Mouse (Mus musculus): ENCODE results near the gene Qrfp. TPM values are rescaled to one million over a fixed set of nuclear protein-coding genes. Genes with fewer than 3 reads are reported as not detected.

Qrfp gene
- polyA plus RNA-seq, 1 experiment from 2014 or later = 0.04 TPM

GRCm38 (mm10) chr2:31758966-31759365 lies 51.4 kb downstream of the Qrfp start:
- no peak overlapping the region for H3K9ac ChIP-seq (replicated peaks; ENCODE audit: low read depth)
- H3K27me3 ChIP-seq (replicated peaks; ENCODE audit: insufficient read depth, low read length) = no peaks in the 10 kb centered on the region
- DNase-seq (ENCODE audit: low spot score) (no peak), ATAC-seq (no peak)
- H3K4me1 ChIP-seq (ENCODE audit: insufficient read depth, low read depth, low read length) = peaks cover 35% of the 10 kb centered on the region
- no peak overlapping the region for H3K27ac ChIP-seq (ENCODE audit: low read length)
- WGBS = 85% methylated on average over 5 of the region's 5 CpGs
- TF ChIP-seq EP300 (IDR thresholded peaks at IDR 0.05) = no peak
- no peak for TF ChIP-seq CTCF (IDR thresholded peaks at IDR 0.05)
- H3K4me3 ChIP-seq (ENCODE audit: low read depth, low read length) = peak overlapping the region; percentile 65; the same call in 1 of the 2 replicates
- no peaks in the 10 kb centered on the region for H3K9me3 ChIP-seq (ENCODE audit: low read length)
- peak overlapping the region; percentile 83; the same call in 1 of the 2 replicates for H3K4me2 ChIP-seq (replicated peaks; ENCODE audit: low read depth, low read length)
- no peaks in the 10 kb centered on the region for H3K36me3 ChIP-seq (ENCODE audit: insufficient read depth, low read length)

DNA sequence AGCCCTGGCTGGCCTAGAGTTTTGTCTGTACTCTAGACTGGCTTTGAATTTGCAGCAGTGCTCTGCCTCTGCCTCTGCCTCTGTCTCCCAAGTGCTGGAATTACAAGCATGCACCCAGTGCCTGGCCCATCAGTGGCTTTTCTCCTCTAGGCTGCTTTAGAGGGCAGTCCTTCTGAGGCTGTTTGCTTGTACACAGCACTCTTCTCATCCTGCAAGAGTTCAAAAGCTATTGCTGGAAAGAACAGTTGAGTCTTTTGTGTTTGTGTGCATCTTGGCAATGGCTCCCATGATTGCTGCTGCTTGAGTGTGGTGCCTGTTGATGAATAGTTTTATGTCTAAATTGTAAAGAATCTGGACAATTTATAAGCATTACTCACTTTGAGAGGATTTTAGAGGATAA lies 52.9 kb downstream of the Qrfp start:
- TF ChIP-seq EP300 (IDR thresholded peaks at IDR 0.05) (no peak), CTCF (IDR thresholded peaks at IDR 0.05) (no peak)
- no peak overlapping the region for H3K4me2 ChIP-seq (replicated peaks; ENCODE audit: low read depth, low read length)
- no peaks in the 10 kb centered on the region for H3K27me3 ChIP-seq (replicated peaks; ENCODE audit: insufficient read depth, low read length)
- no peaks in the 10 kb centered on the region for H3K9me3 ChIP-seq (ENCODE audit: low read length)
- peaks cover 26% of the 10 kb centered on the region for H3K4me1 ChIP-seq (ENCODE audit: insufficient read depth, low read depth, low read length)
- no peak overlapping the region for H3K27ac ChIP-seq (ENCODE audit: low read length)
- ATAC-seq (no peak), DNase-seq (ENCODE audit: low spot score) (peak; percentile 42)
- H3K9ac ChIP-seq (replicated peaks; ENCODE audit: low read depth) = no peak overlapping the region
- H3K4me3 ChIP-seq (ENCODE audit: low read depth, low read length) = no peak overlapping the region
- H3K36me3 ChIP-seq (ENCODE audit: insufficient read depth, low read length) = no peaks in the 10 kb centered on the region

Other genes with a start within 250 kb of the Qrfp start
- 47.7 and 55.1 TPM in 2 replicates for gene Fubp3, start 237.9 kb downstream of the Qrfp start, polyA plus RNA-seq (2015; fragmentation: Nextera tagmentation; extraction: Ambion mirVana)
- not detected in 2 replicates for gene Prdm12, start 170.5 kb downstream of the Qrfp start, polyA plus RNA-seq (2015; fragmentation: Nextera tagmentation; extraction: Ambion mirVana)
- 17.7 and 18.7 TPM in 2 replicates for gene Exosc2, start 139.9 kb downstream of the Qrfp start, polyA plus RNA-seq (2015; fragmentation: Nextera tagmentation; extraction: Ambion mirVana)
- 15.6 and 16.3 TPM in 2 replicates for gene Abl1, start 122.2 kb downstream of the Qrfp start, polyA plus RNA-seq (2015; fragmentation: Nextera tagmentation; extraction: Ambion mirVana)
- 0.02 and 0.08 TPM in 2 replicates for gene Fibcd1, start 35.4 kb upstream of the Qrfp start, polyA plus RNA-seq (2015; fragmentation: Nextera tagmentation; extraction: Ambion mirVana)
- 2.9 and 3.4 TPM in 2 replicates for gene Lamc3, start 76.7 kb upstream of the Qrfp start, polyA plus RNA-seq (2015; fragmentation: Nextera tagmentation; extraction: Ambion mirVana)
- 11.7 and 12.6 TPM in 2 replicates for gene Aif1l, start 139.6 kb upstream of the Qrfp start, polyA plus RNA-seq (2015; fragmentation: Nextera tagmentation; extraction: Ambion mirVana)
- 57.1 and 65.6 TPM in 2 replicates for gene Nup214, start 163.9 kb upstream of the Qrfp start, polyA plus RNA-seq (2015; fragmentation: Nextera tagmentation; extraction: Ambion mirVana)

All from lung, postnatal 0 days (tissue).